Mouse (Mus musculus) right cerebral cortex, postnatal 14 days (tissue): ENCODE data around the gene Zfp991.
A peak's percentile ranks its signal among the peaks of the same experiment; 100 is the strongest.
"Not testable (repeated sequence)": the region's sequence is repeated elsewhere in the genome, so short reads cannot be mapped to it uniquely, and the experiment has no call there.

Source experiments
- DNase-seq: peaks from one replicate; pipeline ENCODE4 v3.0.0; 2022

Gene Zfp991

DNA sequence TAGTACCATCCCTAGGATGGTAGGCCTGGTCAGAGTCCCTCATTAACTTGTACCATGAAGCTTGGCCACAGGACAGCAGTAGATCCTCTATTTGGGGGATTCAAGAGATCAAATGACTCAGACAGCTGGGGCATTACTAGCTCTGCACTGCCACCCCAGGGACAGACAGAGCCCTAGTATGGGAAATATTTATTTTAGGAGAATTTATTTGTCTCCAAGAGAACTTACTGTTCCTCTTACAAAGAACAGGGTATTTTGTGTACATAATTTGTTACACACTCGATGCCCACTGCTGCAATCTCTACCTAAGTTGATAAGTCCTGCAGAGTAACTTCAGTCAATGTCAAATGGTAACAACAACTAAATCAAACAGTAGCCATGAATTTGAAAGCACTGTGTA lies 55.0 kb downstream of the Zfp991 start:
- not testable (repeated sequence) for DNase-seq

GRCm38 (mm10) chr4:147187283-147187965 lies 55.6 kb downstream of the Zfp991 start:
- DNase-seq = peak; percentile 3

- DNase-seq = not testable (repeated sequence)
Observed at GRCm38 (mm10) chr4:147195186-147195585, 63.3 kb downstream of the Zfp991 start.

- not testable (repeated sequence) for DNase-seq
Observed at GRCm38 (mm10) chr4:147197210-147197609, 65.4 kb downstream of the Zfp991 start.

- not testable (repeated sequence) for DNase-seq
Observed at GRCm38 (mm10) chr4:147199055-147199750, 67.4 kb downstream of the Zfp991 start.

- not testable (repeated sequence) for DNase-seq
Observed at GRCm38 (mm10) chr4:147201920-147202660, 70.3 kb downstream of the Zfp991 start.

GRCm38 (mm10) chr4:147212182-147212928 lies 80.5 kb downstream of the Zfp991 start:
- not testable (repeated sequence) for DNase-seq

- not testable (repeated sequence) for DNase-seq
Observed at GRCm38 (mm10) chr4:147214233-147214632, 82.4 kb downstream of the Zfp991 start.

- not testable (repeated sequence) for DNase-seq
Observed at GRCm38 (mm10) chr4:147217676-147218075, 85.8 kb downstream of the Zfp991 start.

DNA sequence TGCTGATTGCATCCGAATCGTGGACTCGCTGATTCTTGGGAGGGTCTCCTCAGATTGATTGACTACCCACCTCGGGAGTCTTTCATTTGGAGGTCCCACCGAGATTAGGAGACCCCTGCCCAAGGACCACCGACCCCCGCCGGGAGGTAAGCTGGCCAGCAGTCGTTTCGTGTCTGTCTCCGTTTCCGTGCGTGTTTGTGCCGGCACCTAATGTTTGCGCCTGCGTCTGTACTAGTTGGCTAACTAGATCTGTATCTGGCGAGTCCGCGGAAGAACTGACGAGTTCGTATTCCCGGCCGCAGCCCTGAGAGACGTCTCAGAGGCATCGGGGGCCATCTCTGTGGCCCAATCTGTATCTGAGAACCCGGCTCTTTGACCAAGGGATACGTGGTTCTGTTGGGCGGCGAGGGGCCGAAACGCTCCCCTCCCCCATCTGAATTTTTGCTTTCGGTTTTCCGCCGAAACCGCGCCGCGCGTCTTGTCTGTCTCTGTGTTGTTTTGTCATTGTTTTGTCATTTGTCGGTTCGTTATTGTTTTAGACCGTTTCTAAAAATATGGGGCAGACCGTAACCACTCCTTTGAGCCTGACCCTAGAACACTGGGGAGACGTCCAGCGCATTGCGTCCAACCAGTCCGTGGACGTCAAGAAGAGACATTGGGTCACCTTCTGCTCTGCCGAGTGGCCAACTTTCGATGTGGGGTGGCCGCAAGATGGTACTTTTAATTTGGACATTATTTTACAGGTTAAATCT lies 87.7 kb downstream of the Zfp991 start:
- not testable (repeated sequence) for DNase-seq

GRCm38 (mm10) chr4:147220226-147220625 lies 88.4 kb downstream of the Zfp991 start:
- DNase-seq = not testable (repeated sequence)

DNA sequence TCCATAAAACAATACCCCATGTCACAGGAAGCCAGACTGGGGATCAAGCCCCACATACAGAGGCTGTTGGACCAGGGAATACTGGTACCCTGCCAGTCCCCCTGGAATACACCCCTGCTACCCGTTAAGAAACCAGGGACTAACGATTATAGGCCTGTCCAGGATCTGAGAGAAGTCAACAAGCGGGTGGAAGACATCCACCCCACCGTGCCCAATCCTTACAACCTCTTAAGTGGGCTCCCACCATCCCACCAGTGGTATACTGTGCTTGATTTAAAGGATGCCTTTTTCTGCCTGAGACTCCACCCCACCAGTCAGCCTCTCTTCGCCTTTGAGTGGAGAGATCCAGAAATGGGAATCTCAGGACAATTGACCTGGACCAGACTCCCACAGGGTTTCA lies 90.2 kb downstream of the Zfp991 start:
- not testable (repeated sequence) for DNase-seq

DNA sequence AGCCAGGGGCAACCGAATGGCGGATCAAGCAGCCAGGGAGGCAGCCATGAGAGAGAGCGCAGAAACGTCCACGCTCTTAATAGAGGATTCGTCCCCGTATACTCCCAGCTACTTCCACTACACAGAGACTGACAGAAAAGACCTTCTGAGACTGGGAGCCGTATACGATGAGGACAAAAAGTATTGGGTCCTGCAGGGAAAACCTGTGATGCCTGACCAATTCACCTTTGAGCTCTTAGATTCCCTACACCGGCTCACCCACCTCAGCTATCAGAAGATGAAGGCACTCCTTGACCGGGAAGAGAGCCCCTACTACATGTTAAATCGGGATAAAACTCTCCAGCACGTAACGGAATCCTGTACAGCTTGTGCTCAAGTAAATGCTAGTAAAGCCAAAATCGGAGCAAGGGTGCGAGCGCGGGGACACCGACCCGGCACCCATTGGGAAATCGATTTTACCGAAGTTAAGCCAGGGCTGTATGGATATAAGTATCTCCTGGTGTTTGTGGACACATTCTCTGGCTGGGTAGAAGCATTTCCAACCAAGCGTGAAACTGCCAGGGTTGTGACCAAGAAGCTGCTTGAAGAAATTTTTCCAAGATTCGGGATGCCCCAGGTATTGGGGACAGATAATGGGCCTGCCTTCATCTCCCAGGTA lies 92.1 kb downstream of the Zfp991 start:
- not testable (repeated sequence) for DNase-seq

DNA sequence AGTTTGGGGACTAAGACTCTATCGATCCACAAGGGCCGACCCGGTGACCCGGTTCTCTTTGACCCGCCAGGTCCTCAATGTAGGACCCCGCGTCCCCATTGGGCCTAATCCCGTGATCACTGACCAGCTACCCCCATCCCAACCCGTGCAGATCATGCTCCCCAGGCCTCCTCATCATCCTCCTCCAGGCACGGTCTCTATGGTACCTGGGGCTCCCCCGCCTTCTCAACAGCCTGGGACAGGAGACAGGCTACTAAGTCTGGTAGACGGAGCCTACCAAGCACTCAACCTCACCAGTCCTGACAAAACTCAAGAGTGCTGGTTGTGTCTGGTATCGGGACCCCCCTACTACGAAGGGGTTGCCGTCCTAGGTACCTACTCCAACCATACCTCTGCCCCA lies 93.8 kb downstream of the Zfp991 start:
- DNase-seq = not testable (repeated sequence)

- not testable (repeated sequence) for DNase-seq
Observed at GRCm38 (mm10) chr4:147230026-147230425, 98.2 kb downstream of the Zfp991 start.
